Mouse (Mus musculus) liver, embryonic 14.5 days (tissue): ENCODE results near the gene Chd4. TPM values are rescaled to one million over a fixed set of nuclear protein-coding genes. Genes with fewer than 3 reads are reported as not detected.

Experiments
- ATAC-seq: fragments of 200-750 bp; cut with Nextera tagmentation; 2 replicates; pipeline ENCODE4 v1.8.0; 2017; ENCODE audit warnings: moderate number of reproducible peaks, mild to moderate bottlenecking, moderate library complexity; ENCODE audit not compliant: insufficient read depth
- DNase-seq, 3 experiments: peaks; one replicate each; pipeline ENCODE4 v3.0.0-alpha.2; 2012 to 2013; ENCODE audit warnings: low read depth in 3 of 3, low spot score in 3 of 3
- H3K27ac ChIP-seq: fragments of 300-500 bp; sonication (generic); 2 replicates; pipeline ENCODE4 v1.5.1; 2014; ENCODE audit warnings: moderate library complexity, mild to moderate bottlenecking, control low read depth, inconsistent platforms
- H3K27me3 ChIP-seq: fragments of 300-500 bp; sonication (generic); 2 replicates; pipeline ENCODE4 v1.6.1; 2014; ENCODE audit warnings: mild to moderate bottlenecking, low read length, moderate library complexity; ENCODE audit not compliant: control insufficient read depth, insufficient read depth
- H3K36me3 ChIP-seq: fragments of 300-500 bp; sonication (generic); replicated peaks from 2 replicates; pipeline ENCODE4 v1.6.1; 2014; ENCODE audit warnings: low read depth; ENCODE audit not compliant: control insufficient read depth, insufficient read depth
- H3K4me1 ChIP-seq, 2 experiments: fragments of 200-500 bp in 1 of 2; fragments of 300-500 bp in 1 of 2; sonication (generic) in 1 of 2; replicated peaks; 2 replicates each; pipeline ENCODE4 v1.6.1; 2012 to 2014; ENCODE audit warnings: antibody characterized with exemption in 1 of 2, inconsistent platforms in 1 of 2, low read length in 1 of 2; ENCODE audit not compliant: control insufficient read depth in 2 of 2, insufficient read depth in 2 of 2
- H3K4me2 ChIP-seq: fragments of 300-500 bp; sonication (generic); 2 replicates; pipeline ENCODE4 v1.6.1; 2014; ENCODE audit warnings: low read depth, mild to moderate bottlenecking, control low read depth, moderate library complexity
- H3K4me3 ChIP-seq, 2 experiments: fragments of 200-500 bp in 1 of 2; fragments of 300-500 bp in 1 of 2; sonication (generic) in 1 of 2; 2 replicates each; pipeline ENCODE4 v1.5.1; 2012 to 2014; ENCODE audit warnings: low read depth in 2 of 2, low read length in 2 of 2, mild to moderate bottlenecking in 2 of 2, control low read depth in 1 of 2, inconsistent platforms in 1 of 2, moderate library complexity in 1 of 2; ENCODE audit not compliant: insufficient read depth in 1 of 2
- H3K9ac ChIP-seq: fragments of 300-500 bp; sonication (generic); replicated peaks from 2 replicates; pipeline ENCODE4 v1.6.1; 2014; ENCODE audit warnings: mild to moderate bottlenecking, control low read depth, moderate library complexity
- H3K9me3 ChIP-seq: fragments of 300-500 bp; sonication (generic); 2 replicates; pipeline ENCODE4 v1.6.1; 2016; ENCODE audit warnings: low read length, mixed read lengths; ENCODE audit not compliant: control insufficient read depth
- CTCF ChIP-seq: IDR thresholded peaks from 2 replicates; pipeline ENCODE4 v1.5.1; 2016; ENCODE audit warnings: antibody characterized with exemption, low read depth, control low read depth
- EP300 ChIP-seq: IDR thresholded peaks from 2 replicates; pipeline ENCODE4 v1.6.1; 2016; ENCODE audit warnings: antibody characterized with exemption, low read depth
- WGBS: fragments of 180-500 bp; shearing (Covaris S2); extraction: QIAGEN DNeasy Blood & Tissue Kit; methylation state at CpG from one replicate; pipeline ENCODE4 v1.1.7; 2014; ENCODE audit not compliant: insufficient replicate concordance; 5-methylcytosine and 5-hydroxymethylcytosine counted together
- polyA plus RNA-seq, 2 experiments: library from polyadenylated mRNA; depleted of rRNA in 1 of 2; stranded (reverse) in 1 of 2; unstranded in 1 of 2; fragments of >200 nt; fragmentation: Nextera tagmentation in 1 of 2; extraction: Ambion mirVana in 1 of 2; gene quantifications; 2 replicates each; pipeline versions ENCODE4 v1.2.1 to v1.2.3; 2012 to 2014

Gene Chd4
- polyA plus RNA-seq, 2 experiments, result 19.7 to 24.7 TPM

- ATAC-seq, result peak; percentile 39
- WGBS, result under 1% methylated on average over 39 of the region's 39 CpGs
Observed at GRCm38 (mm10) chr6:125164672-125165327, 69.0 kb downstream of the Chd4 start.

GRCm38 (mm10) chr6:125165328-125165891 is 69.6 kb downstream of the Chd4 start:
- Histone ChIP-seq H3K4me3 (peak overlapping the region; percentile 79 to 93), H3K4me2 (peak overlapping the region; percentile 93), H3K27ac (peak overlapping the region; percentile 83), H3K9me3 (no peaks in the 10 kb centered on the region), H3K4me1 (peaks cover 22 to 38% of the 10 kb centered on the region in 2 experiments), H3K36me3 (peaks cover 44% of the 10 kb centered on the region), H3K9ac (peak overlapping the region; percentile 91), H3K27me3 (no peaks in the 10 kb centered on the region)
- under 1% methylated on average over 36 of the region's 36 CpGs for WGBS
- ATAC-seq (peak; percentile 83), DNase-seq (peak; percentile 90 to 94 (median 91))
- TF ChIP-seq CTCF (0 out of 2 replicates have a peak, but pooled peaks have one; percentile 6), EP300 (no peak)

More at GRCm38 (mm10) chr6:125164672-125165327, 69.0 kb downstream of the Chd4 start:
- H3K4me3 ChIP-seq, result peak overlapping the region; percentile 79 to 93
- DNase-seq, result no peak
- H3K27me3 ChIP-seq, result no peaks in the 10 kb centered on the region
- peaks cover 39% of the 10 kb centered on the region for H3K36me3 ChIP-seq
- H3K4me1 ChIP-seq, result peaks cover 22 to 39% of the 10 kb centered on the region in 2 experiments
- H3K4me2 ChIP-seq, result peak overlapping the region; percentile 93
- H3K27ac ChIP-seq, result peak overlapping the region; percentile 83
- no peak for TF ChIP-seq EP300
- TF ChIP-seq CTCF, result no peak
- peak overlapping the region; percentile 91 for H3K9ac ChIP-seq
- H3K9me3 ChIP-seq, result no peaks in the 10 kb centered on the region

GRCm38 (mm10) chr6:125166051-125166751 is 70.4 kb downstream of the Chd4 start, which contains the start of gene Gapdh:
TSS of gene Gapdh (minus strand) at chr6:125166467.
- Histone ChIP-seq H3K9me3 (no peaks in the 10 kb centered on the region), H3K4me2 (peak within 1 kb of the TSS; percentile 93), H3K4me3 (peak within 1 kb of the TSS; percentile 79 to 93), H3K4me1 (peaks cover 16 to 32% of the 10 kb centered on the region in 2 experiments), H3K27ac (peak within 1 kb of the TSS; percentile 83), H3K27me3 (no peaks in the 10 kb centered on the region), H3K36me3 (peaks cover 51% of the 10 kb centered on the region), H3K9ac (peak within 1 kb of the TSS; percentile 91)
- no peak for DNase-seq
- under 1% methylated on average over 18 of the region's 18 CpGs for WGBS
- peak; percentile 46 for ATAC-seq
- TF ChIP-seq EP300, result no peak
- TF ChIP-seq CTCF, result no peak

- Histone ChIP-seq H3K27me3 (no peaks in the 10 kb centered on the region), H3K9me3 (no peaks in the 10 kb centered on the region), H3K9ac (peak overlapping the region; percentile 57), H3K4me3 (peak overlapping the region; percentile 55 to 93; a peak in 3 of 4 replicates), H3K27ac (peak overlapping the region; percentile 74), H3K36me3 (peaks cover 59% of the 10 kb centered on the region), H3K4me1 (peaks cover 16 to 27% of the 10 kb centered on the region in 2 experiments), H3K4me2 (peak overlapping the region; percentile 93)
- no peak for TF ChIP-seq CTCF
- no peak for TF ChIP-seq EP300
- no peak for DNase-seq
- 14% methylated on average over 10 of the region's 10 CpGs for WGBS
- ATAC-seq, result peak; percentile 9; the same call in 1 of the 2 replicates
Observed at GRCm38 (mm10) chr6:125166861-125167650, 71.3 kb downstream of the Chd4 start.
